Mouse (Mus musculus) layer of hippocampus, adult 18-20 months (tissue): ENCODE data around the gene Map7. TPM values are rescaled to one million over a fixed set of nuclear protein-coding genes. Genes with fewer than 3 reads are reported as not detected.

Experiments
- DNase-seq, 2 experiments: peaks; one replicate each; pipeline ENCODE4 v3.0.0; 2022; ENCODE audit warnings: low spot score in 2 of 2
- long read RNA-seq: library from polyadenylated mRNA; stranded (forward); transcript quantifications from one replicate; pipeline ENCODE4 v2.0.0, GENCODE M21; 2021
- total RNA-seq, 2 experiments: library from RNA; stranded (reverse); gene quantifications; 2 replicates each; pipeline ENCODE4 v1.2.3; 2021

Map7 gene
- 100 to 1,000 TPM; 117 to 134 TPM for total RNA-seq
- long read RNA-seq, full-length matches to known transcripts: 37 of 99 reads
- long read RNA-seq, partial matches to known transcripts: 22 of 99 reads
- long read RNA-seq, other reads (novel, unspliced or antisense): 40 of 99 reads

DNA sequence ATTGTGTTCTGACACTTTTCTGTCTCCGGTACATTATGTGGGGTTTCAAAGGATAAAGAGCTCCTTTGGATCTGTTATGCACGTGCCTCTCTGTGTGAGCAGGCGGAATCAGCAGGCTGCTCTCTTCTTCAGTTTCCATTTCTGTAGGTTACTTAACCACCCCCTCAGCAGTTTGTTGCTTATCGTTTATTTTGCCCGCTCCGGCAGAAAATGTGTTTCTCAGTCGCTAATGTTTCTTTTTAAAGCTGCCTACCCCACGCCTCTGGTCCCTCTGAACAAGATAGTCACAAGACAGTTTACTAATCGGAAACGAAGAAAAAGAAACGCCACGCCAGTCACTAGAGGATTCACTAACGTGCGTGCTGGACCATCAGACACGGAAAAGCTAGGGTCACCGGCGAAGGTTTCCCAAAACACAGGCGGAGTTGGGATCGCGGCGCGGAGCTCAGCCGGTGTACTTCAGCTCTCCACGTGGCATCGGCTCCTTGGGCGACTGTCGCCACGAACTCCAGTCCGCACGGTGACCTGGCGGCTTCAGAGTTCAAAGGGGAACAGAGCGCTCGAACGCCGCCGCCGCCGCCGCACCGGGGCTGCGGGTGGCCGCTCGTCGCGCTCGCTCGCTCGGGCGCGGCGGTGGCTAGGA is at the start of gene Map7:
Gene Map7, plus strand, starts transcription at position 342 of the 643 bp plus-strand sequence.
- DNase-seq: peak in 1 of 2 experiments; percentile 47

DNA sequence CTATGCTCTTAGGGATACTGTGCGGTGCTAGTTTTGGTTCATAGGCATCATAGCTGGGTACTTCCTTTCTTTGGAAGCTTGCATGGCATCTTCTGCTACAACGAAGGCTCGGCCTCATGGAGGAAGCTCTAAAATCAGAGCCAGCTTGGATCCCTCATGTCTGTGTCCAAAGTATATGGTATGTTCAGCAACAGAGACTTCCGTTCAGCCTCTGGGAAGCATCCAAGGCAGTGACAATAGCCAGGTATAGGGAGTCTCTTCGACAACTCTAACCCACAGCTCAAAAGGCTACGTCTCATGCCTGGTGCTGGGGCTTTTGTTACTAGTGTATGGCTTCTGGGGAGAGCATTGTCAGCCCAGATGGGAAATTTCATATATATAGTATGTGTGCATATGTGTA is 46.8 kb upstream of the Map7 start:
- no peak for DNase-seq

DNA sequence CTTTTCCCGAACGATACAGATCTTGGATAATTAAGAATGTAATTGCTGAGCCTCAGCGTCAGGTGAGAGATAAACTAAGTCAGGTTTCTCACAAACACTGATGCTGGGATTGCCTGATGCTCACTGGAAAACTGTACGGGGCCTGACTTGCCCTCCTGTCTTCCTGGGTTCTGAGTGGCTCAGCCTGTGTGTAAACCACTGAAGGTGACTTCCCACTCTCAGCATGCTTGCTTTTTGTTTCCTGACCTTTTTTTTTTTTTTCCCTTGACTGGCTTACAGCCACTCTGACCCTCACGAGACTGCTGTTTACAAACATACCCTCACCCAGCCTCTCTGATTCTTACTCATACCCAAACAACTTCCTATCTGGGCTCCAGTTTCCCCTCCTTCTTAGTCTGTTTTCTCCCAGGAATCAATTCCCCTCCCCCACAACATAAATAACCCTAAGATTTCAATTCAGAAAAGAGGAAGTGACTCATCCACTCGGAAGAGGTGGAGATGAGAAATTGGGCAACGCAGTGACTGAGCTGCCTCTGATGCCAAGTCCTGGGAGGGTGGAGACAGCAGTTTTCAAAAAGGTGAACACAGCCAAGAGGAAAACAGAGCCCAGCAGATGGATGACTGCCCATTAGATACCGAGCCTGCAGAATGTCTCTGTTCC is 43.9 kb upstream of the Map7 start:
- peak in 1 of 2 experiments; percentile 17 for DNase-seq

DNA sequence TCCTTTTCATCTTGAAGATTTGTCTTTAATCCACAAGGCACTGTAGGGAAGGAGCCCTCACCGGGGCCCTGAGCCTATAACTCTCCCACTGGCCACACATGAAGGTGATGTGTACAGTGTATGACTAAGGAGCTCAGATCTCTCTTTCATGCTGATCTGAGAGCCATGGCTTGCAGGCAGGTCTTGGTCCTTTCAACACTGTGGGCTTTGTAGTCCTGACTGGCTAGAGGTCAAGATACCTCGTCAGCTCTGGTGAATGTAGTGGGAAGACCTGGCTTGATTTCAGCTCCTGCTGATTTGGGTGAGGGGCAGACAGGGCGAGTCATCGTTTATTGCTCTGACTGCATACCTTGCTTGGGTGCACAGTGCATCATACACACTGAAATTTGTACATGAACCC is 42.7 kb upstream of the Map7 start:
- DNase-seq: no peak

DNA sequence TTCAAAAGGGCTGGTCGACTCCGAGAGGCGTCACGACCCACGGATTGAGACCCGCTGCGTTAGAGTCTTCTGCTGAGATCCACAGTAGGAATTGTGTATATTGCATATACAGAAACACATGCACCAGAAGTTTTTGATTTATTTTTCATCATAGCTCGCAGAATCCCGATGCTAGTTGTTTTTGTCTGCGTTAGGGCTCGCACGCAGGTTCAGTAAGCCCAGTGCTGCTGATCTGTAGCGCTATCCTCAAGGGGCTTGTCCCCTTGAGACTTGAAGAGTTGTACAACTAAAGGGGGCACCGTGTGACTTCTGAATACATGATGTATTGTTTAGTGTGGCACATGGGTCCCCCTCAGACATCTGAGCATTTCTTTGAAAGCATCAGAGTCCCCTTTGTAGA is 41.2 kb upstream of the Map7 start:
- DNase-seq: no peak

DNA sequence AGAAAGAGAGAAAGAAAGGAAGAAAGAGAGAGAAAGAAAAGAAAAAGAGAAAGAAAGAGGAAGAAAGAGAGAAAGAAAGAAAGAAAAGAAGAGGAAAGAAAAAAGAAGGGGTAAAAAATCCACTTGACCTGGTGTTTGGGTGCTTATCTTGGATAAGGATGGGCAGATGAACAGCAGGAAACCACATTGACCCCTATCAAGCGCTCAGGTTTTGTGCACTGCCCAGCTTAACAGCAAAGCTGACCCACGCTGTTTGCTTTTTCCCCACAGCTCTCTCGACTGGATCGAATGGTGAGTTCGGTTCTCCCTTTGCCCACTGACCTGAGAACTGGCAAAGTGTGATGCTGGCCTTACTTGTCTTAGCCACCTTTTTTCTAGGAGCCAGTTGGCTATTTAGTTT is 36.8 kb upstream of the Map7 start:
- DNase-seq: no peak

DNA sequence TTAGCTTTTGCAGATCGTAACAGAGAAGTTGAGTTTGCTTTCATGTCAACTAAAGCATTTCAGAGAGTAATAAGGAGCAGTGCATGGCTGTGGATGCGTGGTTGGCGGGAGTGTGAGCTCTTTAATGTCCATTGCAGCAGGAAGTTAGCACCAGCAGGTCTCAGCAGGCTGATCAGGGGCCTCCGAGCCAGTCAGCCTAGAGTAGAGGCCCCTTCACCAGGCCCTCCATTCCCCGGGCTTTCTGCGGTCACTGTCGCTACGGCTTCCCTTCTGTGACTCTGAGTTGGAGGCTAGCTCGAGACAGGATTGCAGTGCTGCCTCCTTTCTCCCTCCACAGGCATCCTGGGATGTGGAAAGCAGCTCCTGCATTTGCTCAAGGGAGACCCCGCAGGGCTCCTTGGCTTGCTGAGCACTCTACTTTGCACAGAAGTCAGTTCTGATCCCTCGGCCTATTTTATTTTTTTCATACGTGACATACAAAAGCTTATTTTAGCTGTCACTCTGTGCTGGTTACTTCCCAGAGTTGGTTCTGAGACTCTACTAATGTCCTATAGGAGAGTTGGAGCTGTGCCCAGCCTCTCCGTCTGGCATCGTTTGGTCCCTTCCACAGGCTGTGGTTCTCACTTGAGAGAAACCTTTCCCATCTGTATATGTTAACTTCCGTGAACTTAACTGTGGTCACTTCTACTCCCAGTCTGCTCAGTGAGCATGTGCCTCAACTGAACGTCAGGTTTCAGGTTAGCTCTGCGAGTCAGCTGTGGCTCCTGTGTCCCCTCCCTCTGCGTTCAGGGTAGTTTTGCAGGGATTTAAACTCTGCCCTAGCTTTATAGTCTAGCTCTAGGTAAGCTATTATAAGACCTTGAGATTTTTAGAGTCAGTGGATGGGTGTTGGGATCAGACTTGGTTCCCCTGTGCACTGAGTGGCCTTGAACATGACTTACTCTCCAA is 36.0 kb upstream of the Map7 start:
- DNase-seq: no peak

DNA sequence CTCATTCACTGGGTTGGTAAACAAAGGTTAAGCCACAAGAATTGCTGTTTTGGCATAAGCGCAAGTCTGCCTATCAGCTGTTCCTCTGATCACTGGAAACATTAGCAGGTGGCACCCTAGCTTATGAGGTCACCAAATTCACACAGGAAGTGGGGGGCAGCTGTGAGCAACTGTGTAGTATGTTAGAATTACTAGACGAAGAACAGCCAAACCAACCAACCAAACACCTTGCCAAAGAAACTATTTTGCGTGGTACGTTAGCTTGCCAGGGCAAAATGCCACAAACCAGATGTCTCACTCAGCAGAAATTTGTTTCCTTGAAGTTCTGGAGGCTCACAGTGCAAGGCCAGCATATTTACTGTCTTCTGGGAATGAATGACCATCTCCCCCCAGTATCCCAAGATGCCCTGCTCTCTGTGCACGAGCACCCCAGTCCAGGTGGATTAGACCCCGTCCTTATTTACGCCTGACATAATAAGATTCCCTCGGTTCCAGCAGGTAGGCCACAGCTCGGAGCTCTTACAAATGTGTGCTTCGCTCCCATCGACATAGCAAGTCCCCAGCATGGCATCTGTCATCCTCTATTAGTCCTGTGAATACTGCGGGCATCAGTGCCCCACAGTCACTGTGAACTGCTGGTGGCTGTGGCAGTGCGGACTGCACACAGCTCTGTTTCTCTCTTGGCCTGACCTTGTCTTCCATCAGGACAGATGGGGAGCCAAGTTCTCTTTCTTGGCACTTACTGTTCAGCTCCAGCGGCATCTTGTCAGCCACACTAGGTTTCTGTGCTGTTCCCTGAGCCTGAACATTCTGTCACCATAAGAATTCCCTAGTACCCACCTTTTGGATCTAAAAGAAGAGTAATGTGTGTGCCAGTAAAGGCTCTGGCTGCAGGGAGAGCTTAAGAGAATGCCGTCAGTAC is 28.5 kb upstream of the Map7 start:
- peak in 1 of 2 experiments; percentile 12 for DNase-seq

DNA sequence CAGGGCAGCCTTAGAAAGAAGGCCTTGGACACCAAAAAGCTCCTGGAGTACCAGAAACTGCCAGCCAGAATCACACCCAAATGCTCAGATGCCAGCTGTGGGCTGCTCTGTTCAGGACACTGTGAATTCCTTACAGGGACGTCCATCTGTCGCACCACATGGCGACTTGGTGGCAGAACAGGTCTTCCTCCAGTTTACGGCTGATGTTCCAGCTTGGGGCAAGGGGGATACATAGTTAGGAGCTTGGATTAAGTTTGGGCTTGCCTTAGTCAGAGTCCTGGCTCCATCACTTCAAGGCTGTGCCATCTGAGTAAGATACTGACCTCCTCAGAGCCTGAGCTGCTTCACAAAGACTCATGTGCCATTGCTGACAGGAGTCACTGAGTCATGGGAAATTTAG is 26.3 kb upstream of the Map7 start:
- no peak for DNase-seq

DNA sequence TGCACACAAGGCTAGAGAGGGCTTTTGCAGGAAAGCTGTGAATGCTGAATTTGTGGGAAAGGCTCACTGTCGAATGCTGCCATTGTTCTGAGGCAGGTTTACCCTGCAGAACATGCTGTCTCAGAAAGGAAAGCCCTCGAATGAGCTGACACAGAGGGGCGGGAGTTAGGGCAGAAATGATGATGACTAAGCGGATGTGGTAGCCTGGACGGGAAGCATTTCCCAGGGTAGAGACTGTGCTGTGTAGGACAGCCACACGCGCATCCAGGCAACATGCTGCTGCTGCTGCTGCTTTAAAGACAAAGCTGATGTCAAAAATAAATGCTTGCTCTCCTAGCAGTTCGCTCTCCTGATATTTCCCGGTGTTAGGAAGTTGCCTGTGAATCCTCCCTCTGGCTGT is 24.9 kb upstream of the Map7 start:
- DNase-seq: peak in 1 of 2 experiments; percentile 39

DNA sequence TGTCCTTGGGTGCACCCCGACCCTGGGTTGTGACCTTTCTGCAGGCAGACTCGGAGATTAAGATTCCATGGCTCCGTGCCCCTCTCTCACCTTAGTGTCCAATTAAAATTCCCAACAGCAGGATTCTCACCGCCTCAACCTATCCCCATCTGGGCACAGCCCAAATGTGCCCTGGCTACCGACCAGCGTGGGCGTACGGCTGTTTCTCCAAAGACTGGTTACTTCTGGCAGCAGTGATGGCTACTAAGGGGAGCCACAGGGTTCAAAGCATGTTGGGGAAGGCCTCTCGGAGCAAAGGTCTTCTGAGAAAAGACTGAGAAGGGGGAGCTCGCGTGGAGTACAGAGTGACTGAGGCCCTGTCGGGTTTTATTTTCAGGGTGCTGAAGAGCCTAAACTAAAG is 23.7 kb upstream of the Map7 start:
- no peak for DNase-seq

DNA sequence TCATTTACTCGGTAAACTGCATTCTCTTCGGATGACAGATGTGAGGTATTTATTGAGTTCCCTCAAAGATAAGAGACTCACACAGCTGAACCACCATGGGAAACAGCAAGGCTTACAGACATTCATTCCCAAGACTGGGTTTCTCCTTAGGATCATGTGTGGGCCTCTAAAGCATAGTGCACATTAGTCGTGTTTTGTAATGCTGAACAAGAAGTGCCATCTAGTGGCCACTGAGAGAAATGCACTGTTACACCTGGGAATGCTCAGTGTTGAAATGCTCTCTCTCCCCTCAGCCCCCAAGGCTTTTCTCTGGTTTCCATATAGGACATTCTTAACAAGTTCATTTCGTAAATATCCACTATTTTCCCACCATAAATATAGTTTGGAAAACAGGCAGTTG is 23.0 kb upstream of the Map7 start:
- DNase-seq: peak; percentile 46 to 86

DNA sequence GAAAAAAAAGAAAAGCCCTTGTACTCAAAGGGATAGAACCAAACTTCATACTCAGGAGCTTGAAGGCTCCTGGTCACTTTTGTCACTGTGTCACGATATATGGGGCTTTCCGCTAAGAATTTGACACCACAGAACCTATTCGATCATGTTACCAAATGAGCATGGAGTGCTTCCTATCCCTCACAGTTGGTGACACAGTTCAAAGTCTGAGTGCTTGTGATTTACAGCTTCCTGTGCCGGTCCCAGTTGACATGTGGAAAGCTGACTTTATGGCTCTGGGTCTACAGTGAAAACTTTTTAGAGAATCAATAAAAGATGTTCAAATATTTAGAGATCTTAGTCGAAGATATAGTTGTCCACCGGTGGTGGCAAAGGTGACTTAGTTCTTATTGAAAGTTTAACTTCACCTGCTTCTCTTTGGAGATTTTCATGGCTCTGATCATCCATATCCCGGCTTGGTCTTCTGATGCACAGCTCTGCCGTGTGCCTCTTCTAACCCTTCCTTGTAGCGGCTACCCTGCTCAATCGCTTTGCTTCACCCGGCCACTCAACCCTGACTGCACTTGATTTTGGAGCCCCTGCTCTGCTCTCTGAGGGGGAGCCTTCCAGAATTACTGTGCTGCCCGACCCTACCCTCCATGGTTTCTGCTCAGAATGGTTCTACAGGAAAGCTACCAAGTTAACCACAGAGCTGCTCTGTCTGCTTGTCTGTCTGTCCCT is 15.2 kb upstream of the Map7 start:
- no peak for DNase-seq

DNA sequence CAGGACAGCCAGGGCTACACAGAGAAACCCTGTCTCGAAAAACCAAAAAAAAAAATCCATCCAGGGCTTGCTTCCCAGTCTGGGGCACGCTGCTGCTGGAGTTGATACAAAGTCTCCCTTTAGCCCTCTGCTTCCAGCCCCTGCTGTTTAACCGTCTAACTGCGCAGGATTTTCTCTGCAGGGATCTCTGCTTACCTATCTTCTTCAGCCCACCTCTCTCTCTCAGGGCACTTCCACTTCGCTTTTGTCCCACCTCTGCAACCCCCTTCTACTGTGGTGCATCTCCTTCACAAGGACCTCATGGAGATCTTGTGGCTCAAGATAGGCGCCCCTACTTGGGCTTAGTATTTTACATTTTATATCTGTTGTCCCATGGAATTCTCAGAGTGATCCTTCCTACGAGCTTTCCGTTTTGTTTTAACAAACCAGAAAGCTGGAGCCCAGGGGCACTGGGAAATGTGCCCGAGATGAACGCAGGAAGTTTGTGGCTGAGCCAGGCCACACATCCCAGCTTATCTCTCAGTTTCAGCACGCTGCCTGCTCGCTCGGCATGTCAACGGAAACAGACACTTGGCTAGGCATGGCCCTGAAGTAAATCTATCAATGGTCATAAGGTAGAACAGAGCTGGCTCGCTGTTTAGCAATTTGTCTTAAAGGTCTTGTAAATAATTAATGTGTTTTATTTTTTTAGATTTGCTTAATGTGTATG is 12.8 kb upstream of the Map7 start:
- no peak for DNase-seq

DNA sequence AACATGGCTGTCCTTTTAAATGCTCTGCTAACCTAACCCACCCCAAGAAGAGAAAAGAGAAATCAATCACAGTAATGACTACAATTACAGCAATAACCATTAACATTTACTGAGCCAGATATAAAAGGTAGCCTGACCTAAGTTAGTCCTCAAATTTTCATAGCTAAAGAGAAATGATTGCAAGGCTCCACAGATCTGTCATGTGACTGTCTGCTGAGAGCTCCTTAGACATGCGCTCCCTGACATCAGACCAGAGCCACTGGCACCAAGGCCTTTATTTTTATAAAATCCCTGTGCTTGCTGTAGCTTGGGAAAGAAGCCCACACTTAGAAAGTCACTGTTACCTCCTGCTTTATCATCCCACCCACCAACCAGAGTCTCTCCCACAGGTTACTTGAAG is 11.8 kb upstream of the Map7 start:
- DNase-seq: no peak

DNA sequence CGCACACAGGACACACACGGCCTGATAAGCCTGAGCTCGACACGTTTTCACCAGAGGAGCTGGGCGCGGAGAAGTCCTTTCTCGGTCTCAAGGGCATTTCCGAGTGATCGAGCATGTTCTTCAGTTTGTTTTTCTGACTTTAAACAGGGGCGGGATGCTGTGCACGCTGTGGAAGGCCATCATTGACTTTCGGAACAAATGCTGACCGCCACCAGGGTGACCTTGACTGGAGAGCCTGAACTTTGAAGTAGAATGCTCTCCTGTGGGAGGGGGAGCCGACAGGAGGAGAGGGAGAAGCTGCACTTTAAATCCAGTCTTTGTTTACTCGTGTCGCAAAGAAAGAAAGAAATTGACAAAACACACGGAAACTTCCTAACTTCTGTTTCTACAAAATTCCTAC is 6.9 kb upstream of the Map7 start:
- no peak for DNase-seq

DNA sequence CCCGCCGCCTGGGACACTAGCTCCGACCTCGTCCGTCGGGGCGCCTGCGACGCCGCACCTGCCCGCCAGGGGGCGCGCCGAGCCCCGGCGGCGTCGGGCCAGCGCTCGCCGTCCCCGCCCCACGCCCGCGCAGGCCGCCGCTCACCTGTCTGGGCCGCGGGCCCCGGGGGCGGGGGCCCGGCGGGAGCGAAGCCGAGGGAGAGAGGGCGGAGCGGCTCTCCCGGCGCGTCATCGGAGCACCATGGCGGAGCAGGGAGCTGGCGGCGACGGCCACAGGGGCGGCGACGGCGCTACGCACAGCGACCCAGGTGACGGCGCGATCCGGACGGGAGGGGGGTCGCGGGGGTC is 476 bp downstream of the Map7 start:
- peak; percentile 43 to 49 for DNase-seq

DNA sequence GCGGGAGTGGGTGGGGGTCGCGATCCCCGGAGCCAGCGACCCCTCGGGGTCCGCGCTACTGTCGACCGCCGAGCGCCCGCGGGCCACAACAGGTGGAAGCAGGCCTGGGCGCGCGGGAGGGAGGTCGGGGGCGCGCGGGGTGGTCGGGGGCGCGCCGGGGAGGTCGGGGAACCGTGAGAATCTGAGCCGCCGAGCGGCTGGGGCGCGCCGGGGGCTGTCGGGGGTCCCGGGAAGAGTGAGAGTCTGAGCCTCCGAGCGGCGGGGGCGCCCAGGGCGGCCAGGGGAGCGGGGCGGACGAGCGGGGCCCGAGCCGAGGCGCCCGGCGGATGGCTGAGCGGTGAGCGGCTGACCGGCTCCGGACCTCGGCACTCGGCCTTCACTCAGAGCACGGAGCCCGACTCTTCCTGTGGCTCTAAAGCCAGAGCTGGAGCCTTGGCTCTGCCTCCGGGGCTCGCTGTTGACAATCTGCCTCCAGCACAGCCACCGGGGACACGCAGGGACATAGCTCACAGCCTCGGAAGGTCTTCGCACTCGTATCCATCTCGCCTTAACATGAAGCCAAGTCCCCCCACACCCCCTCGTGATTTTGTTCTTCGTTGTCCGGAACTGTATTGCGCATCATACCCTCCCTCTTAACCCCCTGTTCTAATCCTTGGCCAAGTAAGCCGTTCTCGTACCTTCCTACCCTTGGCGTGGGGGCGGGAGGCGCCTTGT is 1.0 kb downstream of the Map7 start:
- peak; percentile 56 to 81 for DNase-seq

DNA sequence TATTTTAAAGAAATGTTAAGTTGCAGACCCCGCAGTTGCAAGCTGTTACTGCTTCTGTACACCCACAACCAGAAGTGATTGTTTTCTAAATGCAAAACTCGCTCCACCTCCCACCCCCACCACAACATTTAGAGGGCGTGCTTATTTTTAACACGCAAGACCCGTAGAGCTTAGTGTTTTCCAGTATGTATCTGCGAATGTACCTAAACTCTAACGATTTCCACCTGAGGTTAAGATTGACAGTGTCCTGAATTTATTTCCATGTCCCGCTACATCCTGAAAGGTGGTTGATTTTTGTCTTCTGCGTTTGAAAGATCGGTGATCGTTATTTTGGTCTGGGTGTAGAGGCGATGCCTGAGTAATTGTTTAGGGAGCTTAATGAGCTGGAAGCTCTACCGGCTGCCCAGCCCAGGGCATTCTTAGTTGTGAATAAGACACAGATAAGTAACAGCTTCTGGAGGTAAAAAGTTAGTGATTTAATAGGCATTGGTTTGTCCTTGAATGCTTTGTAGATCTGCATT is 1.6 kb downstream of the Map7 start:
- DNase-seq: no peak
